Mouse (Mus musculus): ENCODE data around the gene Flywch2. TPM values are rescaled to one million over a fixed set of nuclear protein-coding genes. Genes with fewer than 3 reads are reported as not detected.
A peak's percentile ranks its signal among the peaks of the same experiment; 100 is the strongest.

The Flywch2 gene
- 0.27 TPM for polyA plus RNA-seq (2012; fragmentation: generic; extraction: Trizol)
- long read RNA-seq, experiment 1, partial matches to known transcripts: 0 of 1 reads
- long read RNA-seq, experiment 1, other reads (novel, unspliced or antisense): 0 of 1 reads
- long read RNA-seq, experiment 2: 0 reads

DNA sequence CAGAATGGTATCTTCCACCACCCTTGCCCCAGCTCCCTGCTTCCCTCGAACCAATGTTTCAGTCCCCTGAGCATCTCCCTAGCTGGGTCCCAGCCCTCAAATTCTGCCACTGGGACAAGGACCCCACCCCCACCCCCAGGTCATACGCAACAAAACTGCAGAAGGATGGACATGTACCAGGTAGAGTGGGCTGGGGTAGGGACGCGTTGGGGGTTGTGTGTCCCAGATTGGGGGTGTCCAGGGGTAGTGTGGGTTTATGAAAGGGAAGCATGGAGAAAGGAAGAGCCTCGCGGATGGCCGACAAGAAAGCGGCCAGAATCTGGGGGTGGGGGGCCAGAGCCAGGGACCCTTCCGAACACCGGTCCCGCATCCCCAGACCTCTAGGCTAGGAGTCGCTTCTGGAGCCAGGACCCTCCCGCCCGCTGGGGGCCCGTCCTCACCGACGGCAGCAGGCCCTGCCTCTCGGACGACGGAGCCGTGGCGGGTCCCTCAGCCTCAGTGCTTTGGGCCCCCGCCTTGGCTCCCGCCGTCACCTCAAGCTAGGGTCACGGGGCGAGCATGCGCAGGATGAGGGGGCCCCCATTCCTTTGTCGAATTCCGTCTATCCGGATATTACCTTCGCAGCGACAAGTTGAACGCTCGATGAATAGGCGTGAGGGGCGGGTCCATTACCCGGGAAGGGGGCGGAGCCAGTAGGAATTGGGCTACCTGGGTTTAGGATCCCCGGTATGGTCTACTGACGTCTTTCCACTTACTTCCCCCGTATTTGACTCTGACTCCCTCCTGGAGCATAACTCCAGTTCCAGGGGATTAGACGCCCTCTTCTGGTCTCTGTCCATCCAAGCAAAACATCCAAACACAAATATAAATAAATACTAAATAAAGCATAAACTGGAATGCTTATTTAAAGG is at the start of gene Flywch2:
TSS of gene Flywch2 (minus strand) at position 521 of the 911 bp plus-strand sequence.
- Histone ChIP-seq H3K79me2 (ENCODE audit: control insufficient read depth, insufficient read depth) (no peaks in the 10 kb centered on the region), H3K4me3 (ENCODE audit: insufficient read depth, poor library complexity, severe bottlenecking) (no peak within 1 kb of the TSS), H3ac (ENCODE audit: control insufficient read depth, insufficient read length, low read depth) (peak within 1 kb of the TSS; percentile 32), H3K36me3 (ENCODE audit: control insufficient read depth, insufficient read depth) (no peaks in the 10 kb centered on the region), H3K27me3 (ENCODE audit: control insufficient read depth, insufficient read depth, insufficient read length) (no peaks in the 10 kb centered on the region), H3K79me3 (ENCODE audit: low read depth) (no peaks in the 10 kb centered on the region)
- TF ChIP-seq CEBPB (IDR thresholded peaks at IDR 0.05; ENCODE audit: low read depth): no peak
- TF ChIP-seq CTCF (IDR thresholded peaks at IDR 0.05; ENCODE audit: control insufficient read depth, insufficient read depth, insufficient read length): no peak
- no peak for TF ChIP-seq FOSL1 (IDR thresholded peaks at IDR 0.05; ENCODE audit: insufficient read depth, low read length, poor library complexity, severe bottlenecking)
- no peak for TF ChIP-seq MAX (IDR thresholded peaks at IDR 0.05)
- TF ChIP-seq MYOG (IDR thresholded peaks at IDR 0.05; ENCODE audit: control insufficient read depth, extremely low read depth, insufficient read length): no peak
- TF ChIP-seq MYOD1 (IDR thresholded peaks at IDR 0.05; ENCODE audit: control insufficient read depth, insufficient read length, low read depth): no peak
- no peak for TF ChIP-seq USF1 (IDR thresholded peaks at IDR 0.05; ENCODE audit: low read depth)

DNA sequence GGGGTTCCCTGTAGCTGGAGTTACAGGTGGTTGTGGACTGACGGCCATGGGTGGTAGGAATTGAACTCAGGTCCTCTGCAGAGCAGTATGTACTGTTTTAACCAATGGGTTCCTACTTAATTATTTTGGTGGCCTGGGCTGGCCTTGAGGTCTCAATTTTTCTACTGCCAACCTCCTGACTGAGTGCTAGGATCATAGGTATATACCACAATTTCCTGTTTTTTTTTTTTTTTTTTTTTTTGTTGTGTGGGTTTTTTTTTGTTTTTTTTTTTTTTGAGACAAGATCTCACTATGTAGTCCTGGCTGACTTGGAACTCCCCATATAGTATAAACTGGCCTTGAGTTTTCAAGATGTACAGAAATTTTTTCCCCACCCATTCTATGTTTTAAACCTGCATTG is 45.3 kb upstream of the Flywch2 start:
- Histone ChIP-seq H3K79me3 (ENCODE audit: low read depth) (peaks cover 14% of the 10 kb centered on the region), H3K79me2 (ENCODE audit: control insufficient read depth, insufficient read depth) (peaks cover 26% of the 10 kb centered on the region), H3K36me3 (ENCODE audit: control insufficient read depth, insufficient read depth) (peaks cover 12% of the 10 kb centered on the region), H3K4me3 (ENCODE audit: insufficient read depth, poor library complexity, severe bottlenecking) (no peak overlapping the region), H3K27me3 (ENCODE audit: control insufficient read depth, insufficient read depth, insufficient read length) (peaks cover 14% of the 10 kb centered on the region), H3ac (ENCODE audit: control insufficient read depth, insufficient read length, low read depth) (no peak overlapping the region)
- TF ChIP-seq CTCF (IDR thresholded peaks at IDR 0.05; ENCODE audit: control insufficient read depth, insufficient read depth, insufficient read length) (no peak), MYOD1 (IDR thresholded peaks at IDR 0.05; ENCODE audit: control insufficient read depth, insufficient read length, low read depth) (no peak), MAX (IDR thresholded peaks at IDR 0.05) (no peak), CEBPB (IDR thresholded peaks at IDR 0.05; ENCODE audit: low read depth) (no peak), USF1 (IDR thresholded peaks at IDR 0.05; ENCODE audit: low read depth) (no peak), MYOG (IDR thresholded peaks at IDR 0.05; ENCODE audit: control insufficient read depth, extremely low read depth, insufficient read length) (no peak), FOSL1 (IDR thresholded peaks at IDR 0.05; ENCODE audit: insufficient read depth, low read length, poor library complexity, severe bottlenecking) (no peak)

DNA sequence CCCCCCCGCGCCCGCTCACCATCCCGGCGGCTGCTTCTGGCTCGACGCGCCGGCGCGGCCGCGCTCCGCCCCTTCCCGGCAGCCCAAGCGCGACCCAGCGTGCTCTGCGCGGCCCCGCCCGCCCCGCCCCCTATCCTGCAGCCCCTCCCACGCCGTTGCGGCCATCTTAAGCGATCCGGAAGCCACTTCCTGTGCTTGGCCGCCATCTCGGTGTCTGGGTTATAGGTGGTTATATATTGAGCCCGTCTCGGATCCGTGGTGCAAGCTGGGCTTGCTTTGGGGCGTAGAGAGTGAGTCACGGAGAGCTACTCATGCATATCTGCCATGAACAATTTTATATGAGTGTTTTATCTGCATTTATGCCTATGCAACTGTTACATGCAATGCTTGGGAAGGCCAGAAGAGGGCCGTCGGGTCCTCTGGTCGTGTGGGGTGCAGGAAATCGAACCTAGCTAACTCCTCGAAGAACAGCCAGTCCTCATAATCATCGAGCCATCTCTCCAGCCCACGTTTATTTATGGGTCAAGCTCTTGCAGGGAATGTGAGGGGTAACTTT is 43.3 kb upstream of the Flywch2 start, which contains the start of gene Elob:
TSS of gene Elob (minus strand) at position 73 of the 556 bp plus-strand sequence.
- TF ChIP-seq MYOD1 (IDR thresholded peaks at IDR 0.05; ENCODE audit: control insufficient read depth, insufficient read length, low read depth): no peak
- no peak for TF ChIP-seq MAX (IDR thresholded peaks at IDR 0.05)
- TF ChIP-seq MYOG (IDR thresholded peaks at IDR 0.05; ENCODE audit: control insufficient read depth, extremely low read depth, insufficient read length): no peak
- no peak for TF ChIP-seq CTCF (IDR thresholded peaks at IDR 0.05; ENCODE audit: control insufficient read depth, insufficient read depth, insufficient read length)
- no peak for TF ChIP-seq CEBPB (IDR thresholded peaks at IDR 0.05; ENCODE audit: low read depth)
- no peak for TF ChIP-seq USF1 (IDR thresholded peaks at IDR 0.05; ENCODE audit: low read depth)
- no peak for TF ChIP-seq FOSL1 (IDR thresholded peaks at IDR 0.05; ENCODE audit: insufficient read depth, low read length, poor library complexity, severe bottlenecking)
- peaks cover 14% of the 10 kb centered on the region for H3K79me3 ChIP-seq (ENCODE audit: low read depth)
- H3K4me3 ChIP-seq (ENCODE audit: insufficient read depth, poor library complexity, severe bottlenecking): peak within 1 kb of the TSS; percentile 87

DNA sequence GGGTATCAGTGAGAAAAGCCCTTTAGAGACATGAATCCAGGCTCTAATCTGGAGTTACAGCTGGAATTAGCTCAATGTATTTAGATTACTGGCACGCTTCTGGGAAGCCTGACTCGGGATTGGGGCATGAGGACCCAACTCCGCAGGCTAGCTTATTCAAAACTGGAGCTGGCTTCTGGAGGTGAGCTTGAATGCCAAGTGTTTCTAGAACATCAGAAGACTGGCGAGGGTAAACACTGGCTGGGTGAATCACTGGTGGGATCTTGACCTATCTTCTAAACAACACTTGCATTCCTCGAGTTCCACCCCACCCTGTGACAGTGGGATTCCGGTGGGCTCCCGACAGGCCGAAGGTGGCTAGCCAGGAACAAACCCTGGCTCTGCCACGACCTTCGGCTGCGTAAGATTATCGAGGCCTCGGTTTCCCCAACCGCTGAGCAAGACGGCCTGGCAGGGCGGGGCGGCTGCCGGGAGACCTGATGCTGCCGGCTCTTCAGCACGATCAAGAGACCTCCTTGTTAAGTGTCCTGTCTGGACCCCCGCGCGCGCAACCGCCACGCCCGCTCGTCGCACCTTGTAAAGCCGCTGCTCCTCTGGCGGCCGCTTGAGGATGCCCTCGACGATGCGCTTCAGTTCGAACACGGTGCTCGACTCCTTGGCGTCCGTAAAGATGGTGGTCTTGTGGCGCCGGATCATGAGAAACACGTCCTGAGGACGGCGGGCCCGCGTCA is 42.6 kb upstream of the Flywch2 start:
- peaks cover 38% of the 10 kb centered on the region for H3K36me3 ChIP-seq (ENCODE audit: control insufficient read depth, insufficient read depth)
- H3K27me3 ChIP-seq (ENCODE audit: control insufficient read depth, insufficient read depth, insufficient read length): no peaks in the 10 kb centered on the region
- H3K4me3 ChIP-seq (ENCODE audit: insufficient read depth, poor library complexity, severe bottlenecking): peak overlapping the region; percentile 87
- peak overlapping the region; percentile 98 for H3ac ChIP-seq (ENCODE audit: control insufficient read depth, insufficient read length, low read depth)
- H3K79me2 ChIP-seq (ENCODE audit: control insufficient read depth, insufficient read depth): peaks cover 30% of the 10 kb centered on the region
- no peak for TF ChIP-seq MYOD1 (IDR thresholded peaks at IDR 0.05; ENCODE audit: control insufficient read depth, insufficient read length, low read depth)
- TF ChIP-seq USF1 (IDR thresholded peaks at IDR 0.05; ENCODE audit: low read depth): no peak
- H3K79me3 ChIP-seq (ENCODE audit: low read depth): peaks cover 14% of the 10 kb centered on the region

More for the DNA sequence above, 43.3 kb upstream of the Flywch2 start, which contains the start of gene Elob:
- Histone ChIP-seq H3K27me3 (ENCODE audit: control insufficient read depth, insufficient read depth, insufficient read length) (no peaks in the 10 kb centered on the region), H3ac (ENCODE audit: control insufficient read depth, insufficient read length, low read depth) (peak within 1 kb of the TSS; percentile 98), H3K79me2 (ENCODE audit: control insufficient read depth, insufficient read depth) (peaks cover 29% of the 10 kb centered on the region), H3K36me3 (ENCODE audit: control insufficient read depth, insufficient read depth) (peaks cover 31% of the 10 kb centered on the region)

DNA sequence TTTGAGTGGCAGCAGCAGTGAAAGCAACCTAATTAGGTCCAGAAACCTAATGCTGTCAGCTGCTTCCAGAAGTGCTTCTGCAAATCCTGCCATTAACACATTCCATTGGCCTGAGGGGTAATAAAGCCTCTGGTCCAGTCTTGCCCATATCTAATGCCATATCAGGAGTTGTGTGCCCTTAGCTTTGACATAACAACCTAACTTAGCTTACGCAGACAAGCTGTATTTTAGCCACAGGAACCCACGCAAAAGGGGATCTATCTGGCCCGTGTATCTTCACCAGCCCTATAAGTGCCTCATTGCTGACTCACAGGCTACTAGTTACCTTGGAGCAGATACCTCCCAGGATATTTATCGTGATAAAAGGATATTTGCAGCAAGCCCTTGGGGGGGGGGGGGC is 39.7 kb upstream of the Flywch2 start:
- peaks cover 63% of the 10 kb centered on the region for H3K36me3 ChIP-seq (ENCODE audit: control insufficient read depth, insufficient read depth)
- TF ChIP-seq CEBPB (IDR thresholded peaks at IDR 0.05; ENCODE audit: low read depth) (no peak), CTCF (IDR thresholded peaks at IDR 0.05; ENCODE audit: control insufficient read depth, insufficient read depth, insufficient read length) (no peak), MYOD1 (IDR thresholded peaks at IDR 0.05; ENCODE audit: control insufficient read depth, insufficient read length, low read depth) (no peak), MAX (IDR thresholded peaks at IDR 0.05) (no peak), MYOG (IDR thresholded peaks at IDR 0.05; ENCODE audit: control insufficient read depth, extremely low read depth, insufficient read length) (no peak), FOSL1 (IDR thresholded peaks at IDR 0.05; ENCODE audit: insufficient read depth, low read length, poor library complexity, severe bottlenecking) (no peak), USF1 (IDR thresholded peaks at IDR 0.05; ENCODE audit: low read depth) (no peak)

More for the DNA sequence above, 39.7 kb upstream of the Flywch2 start:
- peaks cover 56% of the 10 kb centered on the region for H3K79me2 ChIP-seq (ENCODE audit: control insufficient read depth, insufficient read depth)
- no peak overlapping the region for H3ac ChIP-seq (ENCODE audit: control insufficient read depth, insufficient read length, low read depth)
- peaks cover 23% of the 10 kb centered on the region for H3K79me3 ChIP-seq (ENCODE audit: low read depth)
- no peak overlapping the region for H3K4me3 ChIP-seq (ENCODE audit: insufficient read depth, poor library complexity, severe bottlenecking)
- no peaks in the 10 kb centered on the region for H3K27me3 ChIP-seq (ENCODE audit: control insufficient read depth, insufficient read depth, insufficient read length)
